Mouse (Mus musculus) gastrocnemius, postnatal 4 days (tissue): ENCODE measurements around the gene Hoxa3. TPM values are rescaled to one million over a fixed set of nuclear protein-coding genes. Genes with fewer than 3 reads are reported as not detected.

Experiments
- microRNA-seq: library from miRNA; unstranded; fragments of <30 nt; microRNA quantifications from one replicate; pipeline ENCODE4 v1.2.0, GENCODE M21; 2021
- total RNA-seq, 2 experiments: library from RNA; stranded (reverse); gene quantifications; 2 replicates each; pipeline ENCODE4 v1.2.3; 2021

Hoxa3 gene
- total RNA-seq, 2 experiments from 2014 or later, result 3.2 to 4.1 TPM

Small RNA genes lying within 50 kb of the gene (microRNA-seq; reads per million reads assigned to microRNA genes)
- gene Mir196b, result 11,370 reads per million, percentile 94 among the genes with 10 or more reads in this experiment

Other genes starting within 250 kb of the Hoxa3 start
- gene Skap2, start 200.8 kb downstream of the Hoxa3 start, total RNA-seq, result 10 to 100 TPM; 10.0 to 12.3 TPM
- under 1 TPM; 0.34 to 0.54 TPM for gene Hoxa1, start 55.0 kb downstream of the Hoxa3 start, total RNA-seq
- 1 to 10 TPM; 1.1 to 1.5 TPM for gene Hoxa2, start 48.5 kb downstream of the Hoxa3 start, total RNA-seq
- under 1 TPM; 0.34 to 0.54 TPM for gene 5730596B20Rik, start 35.8 kb downstream of the Hoxa3 start, total RNA-seq
- gene Hoxa4, start 21.6 kb downstream of the Hoxa3 start, total RNA-seq, result 10 to 100 TPM in 1 of 2 experiments, 1 to 10 TPM in 1; 9.2 to 11.8 TPM
- 1 to 10 TPM; 4.4 to 5.1 TPM for gene Hoxa5, start 8.7 kb downstream of the Hoxa3 start, total RNA-seq
- 1 to 10 TPM; 3.0 to 3.5 TPM for gene Hoxa6, start 4.6 kb downstream of the Hoxa3 start, total RNA-seq
- gene Gm28308, start within 50 bp of the Hoxa3 start, total RNA-seq, result under 1 TPM in 1 of 2 experiments, not detected in 1; 0.73 TPM
- 10 to 100 TPM; 11.2 to 12.5 TPM for gene Hoxa7, start 8.5 kb upstream of the Hoxa3 start, total RNA-seq
- gene Hoxa9, start 17.8 kb upstream of the Hoxa3 start, total RNA-seq, result 10 to 100 TPM; 16.5 to 17.7 TPM
- gene Hoxa10, start 27.5 kb upstream of the Hoxa3 start, total RNA-seq, result 10 to 100 TPM; 31.5 to 32.3 TPM
- gene Hoxa11, start 32.5 kb upstream of the Hoxa3 start, total RNA-seq, result 1 to 10 TPM; 6.0 to 6.6 TPM
- 1 to 10 TPM; 1.1 to 1.3 TPM for gene Hoxa13, start 47.5 kb upstream of the Hoxa3 start, total RNA-seq
- gene Evx1, start 100.2 kb upstream of the Hoxa3 start, total RNA-seq, result not detected